Mouse (Mus musculus): ENCODE measurements around the gene Numb.

GRCm38 (mm10) chr12:83922724-83923485 is 1.2 kb upstream of the Numb start:
- TF ChIP-seq CTCF (IDR thresholded peaks at IDR 0.05; ENCODE audit: low read depth, low read length) (no peak), GATA1 (IDR thresholded peaks at IDR 0.05; ENCODE audit: borderline replicate concordance, low read length) (no peak), POLR2AphosphoS5 (IDR thresholded peaks at IDR 0.05; ENCODE audit: insufficient replicate concordance, low read depth, low read length) (no peak), TAL1 (conservative IDR thresholded peaks at IDR 0.05; ENCODE audit: low read depth, low read length) (no peak), GATA2 (IDR thresholded peaks at IDR 0.05; ENCODE audit: borderline replicate concordance, low read depth, low read length) (no peak)
